Mouse (Mus musculus): ENCODE measurements around the gene Was.

- TF ChIP-seq CTCF (IDR thresholded peaks at IDR 0.05; ENCODE audit: borderline replicate concordance, insufficient read depth, low read length) = no peak
- TF ChIP-seq POLR2A (IDR thresholded peaks at IDR 0.05; ENCODE audit: low read depth, low read length) = no peak
Measured at GRCm38 (mm10) chrX:8115275-8115674, 25.0 kb upstream of the Was start.
